Mouse (Mus musculus): ENCODE data around the gene Hspa1l. TPM values are rescaled to one million over a fixed set of nuclear protein-coding genes. Genes with fewer than 3 reads are reported as not detected.
"Not testable (repeated sequence)": the region's sequence is repeated elsewhere in the genome, so short reads cannot be mapped to it uniquely, and the experiment has no call there.

The Hspa1l gene
- polyA plus RNA-seq, 1 experiment: 0.28 TPM

GRCm38 (mm10) chr17:34998526-34999430 lies 26.3 kb downstream of the Hspa1l start:
- peak overlapping the region; percentile 18 for H3K27ac ChIP-seq (ENCODE audit: control insufficient read depth, insufficient read depth, low read length)
- WGBS: 60% methylated on average over 15 of the region's 15 CpGs
- DNase-seq: no peak
- TF ChIP-seq POLR2A (IDR thresholded peaks at IDR 0.05; ENCODE audit: control insufficient read depth, extremely low read depth, insufficient read depth, low read length, poor library complexity): no peak
- TF ChIP-seq CTCF (IDR thresholded peaks at IDR 0.05; ENCODE audit: borderline replicate concordance, control insufficient read depth, extremely low read depth, insufficient read depth, low read length, poor library complexity): no peak
- peaks cover 38% of the 10 kb centered on the region for H3K4me1 ChIP-seq (replicated peaks; ENCODE audit: control insufficient read depth, insufficient read depth, low read length)
- H3K4me3 ChIP-seq (ENCODE audit: control insufficient read depth, insufficient read depth, low read length): peak overlapping the region; percentile 47
- no peaks in the 10 kb centered on the region for H3K27me3 ChIP-seq (ENCODE audit: control insufficient read depth, insufficient read depth, low read length)
- peaks cover 7% of the 10 kb centered on the region; the same call in 1 of the 2 replicates for H3K36me3 ChIP-seq (ENCODE audit: control insufficient read depth, insufficient read depth, low read length)

- 2% methylated on average over 30 of the region's 32 CpGs for WGBS
- not testable (repeated sequence) for H3K27me3 ChIP-seq (ENCODE audit: control insufficient read depth, insufficient read depth, low read length); DNase-seq
- H3K4me1 ChIP-seq (replicated peaks; ENCODE audit: control insufficient read depth, insufficient read depth, low read length): peaks cover 38% of the 10 kb centered on the region
- H3K27ac ChIP-seq (ENCODE audit: control insufficient read depth, insufficient read depth, low read length): peak overlapping the region; percentile 90
- H3K36me3 ChIP-seq (ENCODE audit: control insufficient read depth, insufficient read depth, low read length): peaks cover 17% of the 10 kb centered on the region
- H3K4me3 ChIP-seq (ENCODE audit: control insufficient read depth, insufficient read depth, low read length): peak overlapping the region; percentile 85
- peak; percentile 38; the same call in 1 of the 2 replicates for TF ChIP-seq POLR2A (IDR thresholded peaks at IDR 0.05; ENCODE audit: control insufficient read depth, extremely low read depth, insufficient read depth, low read length, poor library complexity)
These were observed 27.6 kb downstream of the Hspa1l start for GRCm38 (mm10) chr17:34999871-35000716.

- Histone ChIP-seq H3K27ac (ENCODE audit: control insufficient read depth, insufficient read depth, low read length) (peak within 1 kb of the TSS; percentile 90), H3K4me1 (replicated peaks; ENCODE audit: control insufficient read depth, insufficient read depth, low read length) (peaks cover 38% of the 10 kb centered on the region), H3K27me3 (ENCODE audit: control insufficient read depth, insufficient read depth, low read length) (no peaks in the 10 kb centered on the region), H3K4me3 (ENCODE audit: control insufficient read depth, insufficient read depth, low read length) (peak within 1 kb of the TSS; percentile 85), H3K36me3 (ENCODE audit: control insufficient read depth, insufficient read depth, low read length) (peaks cover 22% of the 10 kb centered on the region)
- TF ChIP-seq POLR2A (IDR thresholded peaks at IDR 0.05; ENCODE audit: control insufficient read depth, extremely low read depth, insufficient read depth, low read length, poor library complexity): no peak
- TF ChIP-seq CTCF (IDR thresholded peaks at IDR 0.05; ENCODE audit: borderline replicate concordance, control insufficient read depth, extremely low read depth, insufficient read depth, low read length, poor library complexity): no peak; the same call in 1 of the 2 replicates
- WGBS: under 1% methylated on average over 83 of the region's 83 CpGs
- DNase-seq: peak; percentile 80
These were observed 28.4 kb downstream of the Hspa1l start, which contains the start of gene Vars for GRCm38 (mm10) chr17:35000717-35001451. Gene Vars, plus strand, starts transcription at chr17:35000987.

- peak; percentile 40 for DNase-seq
- H3K36me3 ChIP-seq (ENCODE audit: control insufficient read depth, insufficient read depth, low read length): peaks cover 22% of the 10 kb centered on the region
- under 1% methylated on average over 35 of the region's 35 CpGs for WGBS
These were observed 29.1 kb downstream of the Hspa1l start for GRCm38 (mm10) chr17:35001452-35002152.

GRCm38 (mm10) chr17:35002153-35002865 lies 29.8 kb downstream of the Hspa1l start:
- H3K4me3 ChIP-seq (ENCODE audit: control insufficient read depth, insufficient read depth, low read length): peak overlapping the region; percentile 85
- WGBS: 2% methylated on average over 12 of the region's 12 CpGs
- DNase-seq: no peak
- TF ChIP-seq CTCF (IDR thresholded peaks at IDR 0.05; ENCODE audit: borderline replicate concordance, control insufficient read depth, extremely low read depth, insufficient read depth, low read length, poor library complexity) (no peak), POLR2A (IDR thresholded peaks at IDR 0.05; ENCODE audit: control insufficient read depth, extremely low read depth, insufficient read depth, low read length, poor library complexity) (no peak)
- peaks cover 22% of the 10 kb centered on the region for H3K36me3 ChIP-seq (ENCODE audit: control insufficient read depth, insufficient read depth, low read length)
- H3K27ac ChIP-seq (ENCODE audit: control insufficient read depth, insufficient read depth, low read length): peak overlapping the region; percentile 63
- no peaks in the 10 kb centered on the region for H3K27me3 ChIP-seq (ENCODE audit: control insufficient read depth, insufficient read depth, low read length)
- peaks cover 33% of the 10 kb centered on the region for H3K4me1 ChIP-seq (replicated peaks; ENCODE audit: control insufficient read depth, insufficient read depth, low read length)

More at GRCm38 (mm10) chr17:35001452-35002152, 29.1 kb downstream of the Hspa1l start:
- TF ChIP-seq CTCF (IDR thresholded peaks at IDR 0.05; ENCODE audit: borderline replicate concordance, control insufficient read depth, extremely low read depth, insufficient read depth, low read length, poor library complexity) (0 out of 2 replicates have a peak, but pooled peaks have one; percentile 10), POLR2A (IDR thresholded peaks at IDR 0.05; ENCODE audit: control insufficient read depth, extremely low read depth, insufficient read depth, low read length, poor library complexity) (no peak; the same call in 1 of the 2 replicates)
- Histone ChIP-seq H3K27ac (ENCODE audit: control insufficient read depth, insufficient read depth, low read length) (peak overlapping the region; percentile 63), H3K4me1 (replicated peaks; ENCODE audit: control insufficient read depth, insufficient read depth, low read length) (peaks cover 36% of the 10 kb centered on the region), H3K27me3 (ENCODE audit: control insufficient read depth, insufficient read depth, low read length) (no peaks in the 10 kb centered on the region), H3K4me3 (ENCODE audit: control insufficient read depth, insufficient read depth, low read length) (peak overlapping the region; percentile 85)
